Mouse (Mus musculus) lung, embryonic 15.5 days (tissue): Measurements from ENCODE around the gene Rab8b. TPM values are rescaled to one million over a fixed set of nuclear protein-coding genes. Genes with fewer than 3 reads are reported as not detected.
"Not testable (repeated sequence)": the region's sequence is repeated elsewhere in the genome, so short reads cannot be mapped to it uniquely, and the experiment has no call there.

Source experiments
- ATAC-seq: fragments of 200-750 bp; cut with Nextera tagmentation; 2 replicates; pipeline ENCODE4 v1.8.0; 2017; ENCODE audit warnings: moderate number of reproducible peaks, borderline replicate concordance; ENCODE audit not compliant: low FRiP score, low TSS enrichment; ENCODE audit errors: extremely low read depth
- H3K27ac ChIP-seq: fragments of 300-500 bp; sonication (generic); 2 replicates; pipeline ENCODE4 v1.5.1; 2015; ENCODE audit warnings: moderate library complexity, mild to moderate bottlenecking, inconsistent platforms
- H3K27me3 ChIP-seq: fragments of 300-500 bp; sonication (generic); 2 replicates; pipeline ENCODE4 v1.6.1; 2015; ENCODE audit warnings: inconsistent platforms
- H3K36me3 ChIP-seq: fragments of 300-500 bp; sonication (generic); 2 replicates; pipeline ENCODE4 v1.6.1; 2015; ENCODE audit warnings: inconsistent platforms
- H3K4me1 ChIP-seq: fragments of 300-500 bp; sonication (generic); 2 replicates; pipeline ENCODE4 v1.6.1; 2015; ENCODE audit warnings: inconsistent platforms
- H3K4me2 ChIP-seq: fragments of 300-500 bp; sonication (generic); 2 replicates; pipeline ENCODE4 v1.6.1; 2015; ENCODE audit warnings: inconsistent platforms, mild to moderate bottlenecking, moderate library complexity
- H3K4me3 ChIP-seq: fragments of 300-500 bp; sonication (generic); 2 replicates; pipeline ENCODE4 v1.5.1; 2015; ENCODE audit warnings: mild to moderate bottlenecking, inconsistent platforms
- H3K9ac ChIP-seq: fragments of 300-500 bp; sonication (generic); 2 replicates; pipeline ENCODE4 v1.6.1; 2015; ENCODE audit warnings: inconsistent platforms
- H3K9me3 ChIP-seq: fragments of 300-500 bp; sonication (generic); 2 replicates; pipeline ENCODE4 v1.6.1; 2016; ENCODE audit warnings: inconsistent platforms
- WGBS: fragments of 180-500 bp; shearing (Covaris S2); methylation state at CpG from one replicate; pipeline ENCODE4 v1.1.7; 2015; 5-methylcytosine and 5-hydroxymethylcytosine counted together
- polyA plus RNA-seq: library from polyadenylated mRNA; unstranded; fragments of >200 nt; fragmentation: Nextera tagmentation; extraction: Ambion mirVana; gene quantifications from 2 replicates; pipeline ENCODE4 v1.2.1, GENCODE M21; 2015

The Rab8b gene
- polyA plus RNA-seq, 1 experiment from 2014 or later = 30.1 TPM

- no peak for ATAC-seq
- peaks cover 51% of the 10 kb centered on the region; the same call in 1 of the 2 replicates for H3K4me1 ChIP-seq
- 78% methylated on average over 9 of the region's 9 CpGs for WGBS
- H3K4me2 ChIP-seq = no peak overlapping the region
- no peaks in the 10 kb centered on the region for H3K9me3 ChIP-seq
- no peak overlapping the region for H3K27ac ChIP-seq
- no peak overlapping the region for H3K9ac ChIP-seq
- no peaks in the 10 kb centered on the region for H3K36me3 ChIP-seq
- no peaks in the 10 kb centered on the region for H3K27me3 ChIP-seq
- H3K4me3 ChIP-seq = no peak overlapping the region
These were observed 3.4 kb downstream of the Rab8b start for GRCm38 (mm10) chr9:66915869-66916785.

DNA sequence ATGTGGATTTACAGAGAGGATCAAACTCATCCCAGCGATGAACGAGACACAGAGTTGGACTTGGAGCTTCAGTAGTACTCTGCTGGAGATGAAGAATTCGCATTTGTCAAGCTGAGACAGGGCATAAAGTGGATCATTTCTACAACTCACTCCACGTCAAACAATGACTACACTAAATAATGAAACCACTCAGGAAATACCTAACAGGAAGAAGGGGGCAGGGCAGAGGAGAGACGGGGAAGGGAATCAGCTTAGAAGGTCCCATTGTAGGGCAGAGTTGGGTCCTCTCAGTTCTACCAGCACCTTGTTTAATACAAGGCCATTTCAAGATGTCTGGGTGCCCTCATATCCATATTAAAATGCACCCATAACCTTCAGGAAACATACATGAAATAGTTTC lies 4.1 kb downstream of the Rab8b start:
- Histone ChIP-seq H3K9ac (no peak overlapping the region), H3K36me3 (no peaks in the 10 kb centered on the region), H3K9me3 (no peaks in the 10 kb centered on the region), H3K27ac (peak overlapping the region; percentile 38), H3K4me2 (peak overlapping the region; percentile 0; the same call in 1 of the 2 replicates), H3K27me3 (no peaks in the 10 kb centered on the region), H3K4me1 (peaks cover 46% of the 10 kb centered on the region; the same call in 1 of the 2 replicates), H3K4me3 (no peak overlapping the region)
- no peak for ATAC-seq
- 61% methylated on average over 5 of the region's 5 CpGs for WGBS

GRCm38 (mm10) chr9:66914540-66914939 lies 4.9 kb downstream of the Rab8b start:
- Histone ChIP-seq H3K4me2 (no peak overlapping the region), H3K27ac (peak overlapping the region; percentile 52), H3K36me3 (no peaks in the 10 kb centered on the region), H3K27me3 (no peaks in the 10 kb centered on the region), H3K9me3 (no peaks in the 10 kb centered on the region), H3K9ac (no peak overlapping the region), H3K4me1 (peaks cover 51% of the 10 kb centered on the region; the same call in 1 of the 2 replicates), H3K4me3 (no peak overlapping the region)
- 60% methylated on average over 3 of the region's 3 CpGs for WGBS
- no peak for ATAC-seq

DNA sequence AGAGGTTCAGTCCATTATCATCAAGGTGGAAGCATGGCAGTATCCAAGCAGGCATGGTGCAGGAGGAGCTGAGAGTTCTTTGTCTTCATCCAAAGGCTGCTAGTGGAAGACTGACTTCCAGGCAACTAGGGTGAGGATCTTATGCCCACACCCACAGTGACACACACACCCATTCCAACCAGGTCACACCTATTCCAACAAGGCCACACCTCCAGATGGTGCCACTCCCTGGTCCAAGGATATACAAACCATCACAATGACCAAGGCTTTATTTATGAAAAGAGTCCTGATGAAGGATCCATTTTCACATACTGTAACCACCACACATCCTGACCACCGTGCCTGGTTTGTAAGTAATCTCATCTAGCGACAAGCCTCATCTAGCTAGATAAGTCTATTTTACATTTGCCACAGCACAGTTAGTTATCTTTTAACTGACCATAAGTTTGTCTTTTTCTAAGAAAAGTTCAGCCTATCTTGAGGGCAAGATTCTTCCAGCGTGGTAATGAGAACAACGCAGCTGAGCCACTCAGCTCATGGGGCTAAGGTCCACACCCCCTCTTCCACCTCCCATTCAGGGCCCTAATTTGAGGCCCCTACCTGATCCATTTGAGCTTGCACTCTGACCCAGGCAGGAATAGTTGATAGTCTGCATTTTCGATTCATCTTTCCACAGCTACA lies 6.1 kb downstream of the Rab8b start:
- H3K9me3 ChIP-seq, H3K4me2 ChIP-seq, H3K27ac ChIP-seq, H3K36me3 ChIP-seq, H3K4me3 ChIP-seq, H3K27me3 ChIP-seq, H3K9ac ChIP-seq, ATAC-seq: not testable (repeated sequence)
- peaks cover 50% of the 10 kb centered on the region; the same call in 1 of the 2 replicates for H3K4me1 ChIP-seq
- 87% methylated on average over 5 of the region's 5 CpGs for WGBS

GRCm38 (mm10) chr9:66912304-66912703 lies 7.2 kb downstream of the Rab8b start:
- peaks cover 47% of the 10 kb centered on the region for H3K4me1 ChIP-seq
- no peak overlapping the region for H3K9ac ChIP-seq
- ATAC-seq = no peak
- no peaks in the 10 kb centered on the region for H3K36me3 ChIP-seq
- no peaks in the 10 kb centered on the region for H3K9me3 ChIP-seq
- no peak overlapping the region for H3K4me3 ChIP-seq
- no peak overlapping the region for H3K27ac ChIP-seq
- no peak overlapping the region for H3K4me2 ChIP-seq
- no peaks in the 10 kb centered on the region for H3K27me3 ChIP-seq

DNA sequence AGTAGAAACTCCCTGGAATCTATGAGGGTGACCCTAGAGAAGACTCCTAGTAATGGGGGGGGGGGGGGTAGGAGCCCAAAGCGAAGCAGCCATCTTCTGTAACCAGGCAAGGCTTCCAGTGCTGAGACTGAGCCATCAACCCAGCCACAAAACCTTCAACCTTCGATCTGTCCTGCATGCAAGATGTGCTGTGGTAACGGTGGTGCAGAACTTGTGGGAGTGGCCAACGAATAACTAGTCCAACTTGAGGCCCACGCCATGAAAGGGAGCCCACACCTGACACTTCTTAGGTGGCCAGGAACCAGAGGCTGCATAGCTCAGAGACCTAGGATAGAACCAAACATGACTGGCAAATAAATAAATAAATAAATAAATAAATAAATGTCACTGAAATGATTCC lies 8.8 kb downstream of the Rab8b start:
- Histone ChIP-seq H3K9me3 (no peaks in the 10 kb centered on the region), H3K4me2 (no peak overlapping the region), H3K27me3 (no peaks in the 10 kb centered on the region), H3K9ac (no peak overlapping the region), H3K4me1 (peaks cover 35% of the 10 kb centered on the region), H3K4me3 (no peak overlapping the region), H3K27ac (no peak overlapping the region), H3K36me3 (no peaks in the 10 kb centered on the region)
- 83% methylated on average over 5 of the region's 5 CpGs for WGBS
- no peak for ATAC-seq

DNA sequence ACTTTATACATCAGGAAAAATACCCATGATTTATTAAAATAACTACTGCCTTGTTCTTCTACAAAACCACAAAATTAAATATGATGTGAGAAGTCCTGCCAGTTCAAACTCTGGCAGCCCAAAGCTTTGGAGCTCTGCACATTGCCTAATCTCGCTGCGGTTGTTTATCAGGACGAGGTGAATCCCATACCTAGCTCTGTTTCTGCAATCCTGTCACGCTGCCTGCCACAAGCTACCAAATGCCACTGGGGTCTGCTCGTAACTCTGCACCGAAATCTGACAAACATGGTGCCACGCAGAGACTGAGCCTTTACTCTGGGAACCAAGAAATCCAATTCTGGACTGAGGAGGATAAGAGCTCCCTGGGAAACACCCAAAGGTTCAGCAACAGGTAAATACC lies 9.6 kb downstream of the Rab8b start:
- no peak for ATAC-seq
- 60% methylated on average over 7 of the region's 7 CpGs for WGBS
- no peak overlapping the region for H3K9ac ChIP-seq
- no peak overlapping the region for H3K4me3 ChIP-seq
- H3K9me3 ChIP-seq = no peaks in the 10 kb centered on the region
- no peak overlapping the region for H3K27ac ChIP-seq
- peaks cover 30% of the 10 kb centered on the region for H3K4me1 ChIP-seq
- no peaks in the 10 kb centered on the region for H3K36me3 ChIP-seq
- H3K4me2 ChIP-seq = no peak overlapping the region
- no peaks in the 10 kb centered on the region for H3K27me3 ChIP-seq

DNA sequence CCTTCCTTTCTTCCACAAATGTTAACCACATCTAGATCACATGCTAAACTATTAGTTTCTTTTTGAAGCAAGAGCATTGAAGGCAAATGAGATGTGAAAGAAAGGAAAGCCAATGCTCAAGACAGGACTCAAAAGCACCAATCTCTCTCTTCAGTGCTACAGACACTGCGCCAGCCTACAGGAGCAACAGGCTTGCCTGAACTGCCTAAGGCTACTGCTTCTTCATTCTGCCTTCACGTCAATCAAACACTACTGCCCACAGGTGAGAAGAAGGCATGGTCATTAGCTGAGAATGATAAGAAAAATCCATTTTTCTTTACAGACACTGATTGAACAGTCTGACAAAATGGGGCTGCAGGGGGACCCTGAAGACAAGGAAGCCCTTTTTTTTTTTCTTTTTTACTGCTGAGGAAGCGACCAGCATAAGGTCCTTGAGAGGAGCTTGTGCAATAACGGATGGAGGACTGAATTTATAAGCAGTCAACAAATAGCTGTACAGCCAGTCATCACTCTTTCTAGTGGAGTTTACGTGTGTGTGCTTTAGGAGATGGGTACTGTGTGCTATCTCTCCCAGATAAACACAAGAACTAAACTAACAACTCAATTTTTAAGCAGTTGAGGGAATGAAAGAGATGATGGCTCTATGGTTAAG lies 11.6 kb downstream of the Rab8b start:
- WGBS = 74% methylated on average over 5 of the region's 5 CpGs
- no peak overlapping the region for H3K4me2 ChIP-seq
- H3K36me3 ChIP-seq = 0 out of 2 replicates have a peak, but pooled peaks cover 2% of the 10 kb centered on the region
- H3K27ac ChIP-seq = no peak overlapping the region
- no peaks in the 10 kb centered on the region for H3K9me3 ChIP-seq
- no peak overlapping the region for H3K4me3 ChIP-seq
- H3K27me3 ChIP-seq = no peaks in the 10 kb centered on the region
- ATAC-seq = no peak
- H3K9ac ChIP-seq = no peak overlapping the region
- peaks cover 17% of the 10 kb centered on the region for H3K4me1 ChIP-seq

GRCm38 (mm10) chr9:66907126-66907525 lies 12.4 kb downstream of the Rab8b start:
- 85% methylated on average over 8 of the region's 8 CpGs for WGBS
- Histone ChIP-seq H3K4me2 (no peak overlapping the region), H3K4me1 (peaks cover 17% of the 10 kb centered on the region), H3K4me3 (no peak overlapping the region), H3K36me3 (0 out of 2 replicates have a peak, but pooled peaks cover 2% of the 10 kb centered on the region), H3K27ac (no peak overlapping the region), H3K9me3 (no peaks in the 10 kb centered on the region), H3K27me3 (no peaks in the 10 kb centered on the region), H3K9ac (no peak overlapping the region)
- no peak for ATAC-seq

- WGBS = 67% methylated on average over 9 of the region's 9 CpGs
- H3K27me3 ChIP-seq = no peaks in the 10 kb centered on the region
- ATAC-seq = no peak
These were observed 13.5 kb downstream of the Rab8b start for GRCm38 (mm10) chr9:66905990-66906389.

DNA sequence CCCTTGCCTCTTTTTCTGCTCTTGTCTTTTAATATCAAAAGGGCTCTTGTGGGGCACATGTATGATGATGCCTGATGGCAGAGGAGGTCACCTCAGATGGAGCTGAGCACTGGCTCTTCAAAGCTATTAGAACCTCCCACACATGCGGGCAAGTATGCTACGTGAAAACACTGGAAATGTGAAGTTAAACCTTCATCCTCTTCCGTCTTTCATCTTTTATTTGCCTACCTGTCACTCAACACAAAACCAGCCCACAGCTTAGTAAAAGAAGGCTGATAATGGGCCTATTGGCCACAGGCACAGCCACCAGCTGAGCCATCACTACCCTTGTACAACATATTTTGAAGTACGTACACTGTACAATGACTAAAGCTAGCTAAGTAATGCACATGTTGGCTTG lies 20.0 kb downstream of the Rab8b start:
- no peak overlapping the region for H3K9ac ChIP-seq
- WGBS = 66% methylated on average over 4 of the region's 4 CpGs
- no peaks in the 10 kb centered on the region for H3K27me3 ChIP-seq
- no peaks in the 10 kb centered on the region for H3K9me3 ChIP-seq
- H3K27ac ChIP-seq = no peak overlapping the region
- H3K36me3 ChIP-seq = 0 out of 2 replicates have a peak, but pooled peaks cover 2% of the 10 kb centered on the region
- ATAC-seq = no peak
- no peak overlapping the region for H3K4me2 ChIP-seq
- H3K4me3 ChIP-seq = no peak overlapping the region
- H3K4me1 ChIP-seq = peaks cover 6% of the 10 kb centered on the region

More at GRCm38 (mm10) chr9:66905990-66906389, 13.5 kb downstream of the Rab8b start:
- Histone ChIP-seq H3K4me2 (no peak overlapping the region), H3K4me1 (peaks cover 17% of the 10 kb centered on the region), H3K9ac (no peak overlapping the region), H3K36me3 (0 out of 2 replicates have a peak, but pooled peaks cover 2% of the 10 kb centered on the region), H3K9me3 (no peaks in the 10 kb centered on the region), H3K4me3 (no peak overlapping the region), H3K27ac (no peak overlapping the region)
